Mouse (Mus musculus): ENCODE results near the gene Wasf3. TPM values are rescaled to one million over a fixed set of nuclear protein-coding genes. Genes with fewer than 3 reads are reported as not detected.

Gene Wasf3
- polyA plus RNA-seq, 1 experiment from 2014 or later: 3.8 TPM

DNA sequence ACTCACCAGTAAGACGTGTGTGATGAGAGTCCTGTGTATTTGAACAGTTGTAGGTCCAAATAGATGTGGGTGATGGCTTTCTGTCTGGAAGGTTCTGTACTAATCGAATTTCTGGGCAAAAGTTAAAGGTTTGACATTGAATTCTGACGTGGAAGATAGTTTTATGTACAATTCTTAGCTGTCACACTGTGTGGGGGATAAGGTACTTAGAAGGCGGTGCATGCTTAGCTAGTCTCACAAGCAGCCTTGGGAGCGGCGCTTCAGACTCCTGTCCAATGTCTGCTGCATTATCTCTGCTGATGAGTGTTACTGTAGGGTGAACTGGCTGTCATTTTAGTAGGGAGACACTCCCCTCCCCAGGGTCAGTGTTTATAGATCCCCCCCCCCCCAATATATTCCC lies 47.7 kb downstream of the Wasf3 start:
- ATAC-seq (replicated peaks; ENCODE audit: insufficient number of reproducible peaks, low FRiP score, low TSS enrichment, low read depth) (no peak), DNase-seq (ENCODE audit: low spot score) (no peak)
- WGBS: 89% methylated on average over 6 of the region's 6 CpGs
- Histone ChIP-seq H3K27me3 (ENCODE audit: control insufficient read depth, insufficient read depth, low read length) (no peaks in the 10 kb centered on the region), H3K4me3 (ENCODE audit: low read depth, low read length) (no peak overlapping the region), H3K9me3 (replicated peaks; ENCODE audit: control insufficient read depth, low read length) (no peaks in the 10 kb centered on the region), H3K9ac (replicated peaks; ENCODE audit: low read length) (no peak overlapping the region), H3K36me3 (replicated peaks; ENCODE audit: control insufficient read depth, insufficient read depth, low read depth, low read length) (no peaks in the 10 kb centered on the region; the same call in 1 of the 2 replicates), H3K4me1 (ENCODE audit: control insufficient read depth, insufficient read depth, low read length) (no peaks in the 10 kb centered on the region), H3K4me2 (ENCODE audit: low read depth, low read length) (no peak overlapping the region), H3K27ac (replicated peaks; ENCODE audit: low read depth, low read length) (no peak overlapping the region)

DNA sequence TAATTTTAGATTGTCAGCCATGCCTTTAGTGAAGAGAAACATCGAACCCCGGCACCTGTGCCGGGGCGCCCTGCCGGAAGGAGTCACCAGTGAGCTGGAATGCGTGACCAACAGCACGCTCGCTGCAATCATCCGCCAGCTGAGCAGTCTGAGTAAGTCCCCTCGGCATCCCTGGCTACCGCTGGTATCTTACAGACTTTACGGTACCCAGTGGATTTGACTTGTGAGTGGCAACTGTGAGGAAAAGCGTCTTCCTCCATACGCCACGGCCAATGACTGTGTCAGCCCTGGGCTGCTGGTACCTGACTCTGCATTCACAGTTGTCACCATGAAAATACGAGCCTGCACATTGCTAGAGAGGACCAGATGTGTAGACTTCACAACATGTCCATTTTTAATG lies 50.5 kb downstream of the Wasf3 start:
- no peaks in the 10 kb centered on the region for H3K27me3 ChIP-seq (ENCODE audit: control insufficient read depth, insufficient read depth, low read length)
- no peak overlapping the region for H3K4me3 ChIP-seq (ENCODE audit: low read depth, low read length)
- ATAC-seq (replicated peaks; ENCODE audit: insufficient number of reproducible peaks, low FRiP score, low TSS enrichment, low read depth): no peak
- DNase-seq (ENCODE audit: low spot score): no peak
- H3K36me3 ChIP-seq (replicated peaks; ENCODE audit: control insufficient read depth, insufficient read depth, low read depth, low read length): no peaks in the 10 kb centered on the region; the same call in none of the 2 replicates
- WGBS: 95% methylated on average over 16 of the region's 16 CpGs
- H3K4me2 ChIP-seq (ENCODE audit: low read depth, low read length): no peak overlapping the region
- H3K9me3 ChIP-seq (replicated peaks; ENCODE audit: control insufficient read depth, low read length): no peaks in the 10 kb centered on the region
- H3K4me1 ChIP-seq (ENCODE audit: control insufficient read depth, insufficient read depth, low read length): no peaks in the 10 kb centered on the region
- H3K27ac ChIP-seq (replicated peaks; ENCODE audit: low read depth, low read length): no peak overlapping the region
- no peak overlapping the region for H3K9ac ChIP-seq (replicated peaks; ENCODE audit: low read length)

DNA sequence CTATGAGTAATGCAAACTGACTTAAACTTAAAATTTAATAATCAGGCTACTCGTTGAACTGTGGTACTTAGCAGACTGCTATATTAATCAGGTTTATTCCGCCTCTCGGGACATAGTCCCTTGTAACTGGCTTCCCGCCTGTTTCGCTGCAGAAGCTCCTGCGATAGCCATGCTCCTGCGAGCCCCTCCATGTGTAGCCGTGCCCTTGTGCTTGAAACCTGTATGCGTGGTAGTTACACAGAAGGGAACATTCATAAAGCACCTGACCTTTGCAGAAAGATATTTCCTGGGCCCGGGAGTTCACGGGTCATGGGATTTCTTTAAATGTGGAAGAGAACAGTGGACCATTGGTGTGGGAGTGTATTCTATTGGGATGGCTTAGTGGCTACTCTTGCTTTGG lies 52.0 kb downstream of the Wasf3 start:
- Histone ChIP-seq H3K27me3 (ENCODE audit: control insufficient read depth, insufficient read depth, low read length) (no peaks in the 10 kb centered on the region), H3K36me3 (replicated peaks; ENCODE audit: control insufficient read depth, insufficient read depth, low read depth, low read length) (no peaks in the 10 kb centered on the region; the same call in none of the 2 replicates), H3K9ac (replicated peaks; ENCODE audit: low read length) (no peak overlapping the region), H3K27ac (replicated peaks; ENCODE audit: low read depth, low read length) (no peak overlapping the region), H3K9me3 (replicated peaks; ENCODE audit: control insufficient read depth, low read length) (no peaks in the 10 kb centered on the region), H3K4me2 (ENCODE audit: low read depth, low read length) (no peak overlapping the region), H3K4me1 (ENCODE audit: control insufficient read depth, insufficient read depth, low read length) (no peaks in the 10 kb centered on the region), H3K4me3 (ENCODE audit: low read depth, low read length) (no peak overlapping the region)
- WGBS: 95% methylated on average over 11 of the region's 11 CpGs
- no peak for DNase-seq (ENCODE audit: low spot score)
- ATAC-seq (replicated peaks; ENCODE audit: insufficient number of reproducible peaks, low FRiP score, low TSS enrichment, low read depth): no peak

DNA sequence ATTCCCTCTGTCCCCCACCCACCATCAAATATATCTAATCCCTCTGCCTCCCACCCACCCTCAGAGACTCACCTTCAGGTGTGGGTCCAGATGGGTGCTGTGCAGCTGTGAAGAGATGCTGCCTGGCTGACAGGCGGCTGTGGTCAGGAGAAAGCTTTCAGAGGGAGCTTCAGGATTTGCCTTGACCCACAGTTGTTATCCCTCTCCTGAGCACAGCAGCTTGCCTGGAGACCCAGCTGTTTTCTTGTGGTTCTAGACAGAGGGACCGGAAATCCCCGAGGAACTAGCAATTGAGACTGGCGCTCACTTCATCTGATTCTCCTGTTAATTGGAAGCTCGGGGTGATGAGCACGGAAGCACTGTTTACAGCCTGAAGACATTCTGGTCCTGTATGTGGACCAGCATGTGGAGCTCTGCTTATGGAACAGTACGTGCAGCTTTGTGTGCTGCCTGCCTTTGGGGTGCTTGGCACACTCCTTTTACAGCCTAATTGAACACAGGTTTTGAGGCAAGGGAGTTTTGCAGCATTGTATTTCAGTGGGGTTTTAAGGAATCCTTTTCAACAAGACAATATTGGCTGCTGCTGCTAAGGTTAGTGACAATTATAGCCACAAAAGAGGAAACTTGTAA lies 54.5 kb downstream of the Wasf3 start:
- no peak overlapping the region for H3K4me2 ChIP-seq (ENCODE audit: low read depth, low read length)
- 85% methylated on average over 7 of the region's 7 CpGs for WGBS
- DNase-seq (ENCODE audit: low spot score) (no peak), ATAC-seq (replicated peaks; ENCODE audit: insufficient number of reproducible peaks, low FRiP score, low TSS enrichment, low read depth) (no peak)
- no peak overlapping the region for H3K4me3 ChIP-seq (ENCODE audit: low read depth, low read length)
- H3K9me3 ChIP-seq (replicated peaks; ENCODE audit: control insufficient read depth, low read length): no peaks in the 10 kb centered on the region
- no peaks in the 10 kb centered on the region for H3K27me3 ChIP-seq (ENCODE audit: control insufficient read depth, insufficient read depth, low read length)
- H3K4me1 ChIP-seq (ENCODE audit: control insufficient read depth, insufficient read depth, low read length): no peaks in the 10 kb centered on the region
- no peak overlapping the region for H3K9ac ChIP-seq (replicated peaks; ENCODE audit: low read length)
- no peak overlapping the region for H3K27ac ChIP-seq (replicated peaks; ENCODE audit: low read depth, low read length)
- no peaks in the 10 kb centered on the region; the same call in none of the 2 replicates for H3K36me3 ChIP-seq (replicated peaks; ENCODE audit: control insufficient read depth, insufficient read depth, low read depth, low read length)

DNA sequence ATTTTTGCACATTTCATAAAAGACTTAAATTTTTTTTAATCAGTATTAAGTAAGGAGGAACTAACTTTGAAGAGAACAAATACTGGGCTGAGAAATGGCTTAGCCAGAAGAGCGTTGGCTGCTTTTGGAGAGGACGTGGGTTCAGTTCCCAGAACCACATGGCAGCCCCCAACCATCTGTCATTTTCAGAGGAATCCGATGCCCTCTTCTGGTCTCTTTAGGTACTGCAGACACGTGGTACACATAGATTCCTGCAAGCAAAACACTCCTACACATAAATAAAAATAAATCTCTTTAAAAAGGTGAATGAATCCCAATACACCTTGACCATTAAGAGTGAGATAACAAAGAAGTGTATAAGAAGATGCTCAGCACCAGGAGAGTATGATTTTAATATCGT lies 55.5 kb downstream of the Wasf3 start:
- Histone ChIP-seq H3K27ac (replicated peaks; ENCODE audit: low read depth, low read length) (no peak overlapping the region), H3K27me3 (ENCODE audit: control insufficient read depth, insufficient read depth, low read length) (no peaks in the 10 kb centered on the region), H3K4me1 (ENCODE audit: control insufficient read depth, insufficient read depth, low read length) (no peaks in the 10 kb centered on the region), H3K36me3 (replicated peaks; ENCODE audit: control insufficient read depth, insufficient read depth, low read depth, low read length) (no peaks in the 10 kb centered on the region; the same call in none of the 2 replicates), H3K4me2 (ENCODE audit: low read depth, low read length) (no peak overlapping the region), H3K9ac (replicated peaks; ENCODE audit: low read length) (no peak overlapping the region), H3K4me3 (ENCODE audit: low read depth, low read length) (no peak overlapping the region), H3K9me3 (replicated peaks; ENCODE audit: control insufficient read depth, low read length) (no peaks in the 10 kb centered on the region)
- no peak for ATAC-seq (replicated peaks; ENCODE audit: insufficient number of reproducible peaks, low FRiP score, low TSS enrichment, low read depth)
- 89% methylated on average over 5 of the region's 5 CpGs for WGBS
- no peak for DNase-seq (ENCODE audit: low spot score)

DNA sequence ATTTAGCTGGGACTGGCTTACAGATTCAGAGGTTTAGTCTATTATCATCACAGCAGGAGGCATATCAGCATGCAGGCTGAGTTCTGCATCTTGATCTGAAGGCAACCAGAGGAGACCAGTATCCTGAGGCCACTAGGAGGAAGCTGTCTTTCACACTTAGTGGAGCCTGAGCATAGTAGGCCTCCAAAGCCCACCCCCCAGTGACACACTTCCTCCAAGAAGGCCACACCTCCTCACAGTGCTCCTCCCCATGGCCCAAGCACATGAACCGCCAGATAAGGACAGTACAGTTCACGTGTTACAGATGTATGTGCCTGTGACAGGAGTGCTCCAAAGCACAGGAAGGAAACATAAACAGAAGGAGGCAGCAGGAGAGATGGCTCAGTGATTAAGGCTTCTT lies 58.0 kb downstream of the Wasf3 start:
- H3K9me3 ChIP-seq (replicated peaks; ENCODE audit: control insufficient read depth, low read length): no peaks in the 10 kb centered on the region
- WGBS: 87% methylated on average over 2 of the region's 2 CpGs
- no peak overlapping the region for H3K4me2 ChIP-seq (ENCODE audit: low read depth, low read length)
- DNase-seq (ENCODE audit: low spot score) (no peak), ATAC-seq (replicated peaks; ENCODE audit: insufficient number of reproducible peaks, low FRiP score, low TSS enrichment, low read depth) (no peak)
- no peak overlapping the region for H3K27ac ChIP-seq (replicated peaks; ENCODE audit: low read depth, low read length)
- no peaks in the 10 kb centered on the region for H3K27me3 ChIP-seq (ENCODE audit: control insufficient read depth, insufficient read depth, low read length)
- no peaks in the 10 kb centered on the region for H3K4me1 ChIP-seq (ENCODE audit: control insufficient read depth, insufficient read depth, low read length)
- no peak overlapping the region for H3K4me3 ChIP-seq (ENCODE audit: low read depth, low read length)
- no peaks in the 10 kb centered on the region; the same call in 1 of the 2 replicates for H3K36me3 ChIP-seq (replicated peaks; ENCODE audit: control insufficient read depth, insufficient read depth, low read depth, low read length)
- no peak overlapping the region for H3K9ac ChIP-seq (replicated peaks; ENCODE audit: low read length)

DNA sequence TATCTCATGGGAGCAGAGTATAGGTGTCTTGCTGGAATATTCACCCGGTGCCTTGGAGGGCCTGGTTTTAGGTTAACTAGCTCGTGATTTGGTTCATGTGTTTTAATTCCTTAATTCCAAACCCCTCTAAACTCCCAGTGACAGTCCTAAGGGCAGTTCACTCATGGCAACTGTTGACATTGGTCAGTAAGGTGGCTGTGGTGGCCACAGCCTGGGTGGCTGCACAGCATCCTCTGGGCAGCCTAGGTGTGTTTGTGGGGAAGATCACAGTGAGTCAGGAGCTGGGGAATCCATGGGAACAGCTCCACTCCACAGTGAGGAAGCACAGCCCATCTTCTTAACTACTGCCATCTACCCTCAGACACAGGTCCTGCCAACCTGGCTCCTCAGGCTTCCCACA lies 61.8 kb downstream of the Wasf3 start:
- DNase-seq (ENCODE audit: low spot score) (no peak), ATAC-seq (replicated peaks; ENCODE audit: insufficient number of reproducible peaks, low FRiP score, low TSS enrichment, low read depth) (no peak)
- H3K27me3 ChIP-seq (ENCODE audit: control insufficient read depth, insufficient read depth, low read length): no peaks in the 10 kb centered on the region
- 81% methylated on average over 2 of the region's 2 CpGs for WGBS
- no peak overlapping the region for H3K4me2 ChIP-seq (ENCODE audit: low read depth, low read length)
- no peaks in the 10 kb centered on the region for H3K4me1 ChIP-seq (ENCODE audit: control insufficient read depth, insufficient read depth, low read length)
- H3K9ac ChIP-seq (replicated peaks; ENCODE audit: low read length): no peak overlapping the region
- no peaks in the 10 kb centered on the region for H3K9me3 ChIP-seq (replicated peaks; ENCODE audit: control insufficient read depth, low read length)
- no peak overlapping the region for H3K27ac ChIP-seq (replicated peaks; ENCODE audit: low read depth, low read length)
- no peak overlapping the region for H3K4me3 ChIP-seq (ENCODE audit: low read depth, low read length)
- no peaks in the 10 kb centered on the region; the same call in 1 of the 2 replicates for H3K36me3 ChIP-seq (replicated peaks; ENCODE audit: control insufficient read depth, insufficient read depth, low read depth, low read length)

DNA sequence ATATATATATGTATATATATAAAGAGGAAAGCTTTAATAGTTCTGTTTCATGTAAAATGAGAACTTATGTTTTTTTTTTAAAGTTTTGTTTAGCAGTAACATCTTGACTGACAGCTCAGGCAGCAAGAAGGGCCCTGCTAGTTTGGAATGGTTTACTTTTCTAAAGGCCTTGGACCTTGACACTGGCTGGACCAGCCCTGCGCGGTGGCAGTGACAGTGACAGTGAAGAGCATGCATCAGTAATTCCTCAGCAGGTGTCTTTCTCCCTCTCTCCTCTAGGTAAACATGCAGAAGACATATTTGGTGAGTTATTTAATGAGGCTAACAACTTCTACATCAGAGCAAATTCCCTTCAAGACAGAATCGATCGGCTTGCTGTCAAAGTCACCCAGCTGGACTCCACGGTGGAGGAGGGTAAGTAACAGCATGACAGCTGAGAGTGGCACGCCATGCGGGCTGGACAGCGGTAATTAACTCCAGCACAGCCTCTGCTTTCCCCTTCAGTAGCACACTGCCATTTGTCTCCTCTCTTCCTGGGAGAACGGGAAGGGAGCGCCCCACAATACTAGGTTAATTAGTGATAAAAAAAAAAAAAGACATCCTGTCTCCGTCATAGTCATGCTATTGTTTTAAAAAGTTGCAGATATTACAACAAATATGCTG lies 66.9 kb downstream of the Wasf3 start:
- WGBS: 67% methylated on average over 11 of the region's 11 CpGs
- ATAC-seq (replicated peaks; ENCODE audit: insufficient number of reproducible peaks, low FRiP score, low TSS enrichment, low read depth) (no peak), DNase-seq (ENCODE audit: low spot score) (no peak)
- Histone ChIP-seq H3K27ac (replicated peaks; ENCODE audit: low read depth, low read length) (no peak overlapping the region), H3K9me3 (replicated peaks; ENCODE audit: control insufficient read depth, low read length) (no peaks in the 10 kb centered on the region), H3K4me1 (ENCODE audit: control insufficient read depth, insufficient read depth, low read length) (no peaks in the 10 kb centered on the region), H3K9ac (replicated peaks; ENCODE audit: low read length) (no peak overlapping the region), H3K36me3 (replicated peaks; ENCODE audit: control insufficient read depth, insufficient read depth, low read depth, low read length) (no peaks in the 10 kb centered on the region), H3K4me3 (ENCODE audit: low read depth, low read length) (no peak overlapping the region), H3K4me2 (ENCODE audit: low read depth, low read length) (no peak overlapping the region), H3K27me3 (ENCODE audit: control insufficient read depth, insufficient read depth, low read length) (no peaks in the 10 kb centered on the region)

Data from embryonic facial prominence, embryonic 11.5 days (tissue).